Mouse (Mus musculus): ENCODE data around the gene Gprc5b.

GRCm38 (mm10) chr7:118959209-118959608, 35.8 kb downstream of the Gprc5b start:
- no peak for TF ChIP-seq CTCF (IDR thresholded peaks at IDR 0.05; ENCODE audit: extremely low read depth, insufficient read length, insufficient replicate concordance, low read depth, low read length)
- no peak for TF ChIP-seq POLR2A (IDR thresholded peaks at IDR 0.05; ENCODE audit: low read depth, low read length)

Measured in small intestine, adult 2 months (tissue).